Mouse (Mus musculus): ENCODE results near the gene Coro1b.
"Not testable (repeated sequence)": the region's sequence is repeated elsewhere in the genome, so short reads cannot be mapped to it uniquely, and the experiment has no call there.

Gene Coro1b

GRCm38 (mm10) chr19:4120496-4120895 is 27.9 kb upstream of the Coro1b start:
- DNase-seq (ENCODE audit: low spot score in 2 of 2) = no peak

- DNase-seq (ENCODE audit: low spot score in 2 of 2) = peak; percentile 98 to 99
Observed at GRCm38 (mm10) chr19:4121097-4121805, 27.2 kb upstream of the Coro1b start.

GRCm38 (mm10) chr19:4121896-4122295 is 26.5 kb upstream of the Coro1b start:
- DNase-seq (ENCODE audit: low spot score in 2 of 2) = not testable (repeated sequence)

GRCm38 (mm10) chr19:4122411-4123370 is 25.7 kb upstream of the Coro1b start:
- no peak for DNase-seq (ENCODE audit: low spot score in 2 of 2)

- no peak for DNase-seq (ENCODE audit: low spot score in 2 of 2)
Observed at GRCm38 (mm10) chr19:4124432-4124831, 24.0 kb upstream of the Coro1b start.

- DNase-seq (ENCODE audit: low spot score in 2 of 2) = not testable (repeated sequence)
Observed at GRCm38 (mm10) chr19:4125268-4125667, 23.2 kb upstream of the Coro1b start.

GRCm38 (mm10) chr19:4125741-4126696 is 22.4 kb upstream of the Coro1b start, which contains the start of gene Aip:
Gene Aip (minus strand): TSS chr19:4125858.
- peak; percentile 98 to 99 for DNase-seq (ENCODE audit: low spot score in 2 of 2)

GRCm38 (mm10) chr19:4126759-4127495 is 21.5 kb upstream of the Coro1b start:
- DNase-seq (ENCODE audit: low spot score in 2 of 2) = no peak

- DNase-seq (ENCODE audit: low spot score in 2 of 2) = no peak
Observed at GRCm38 (mm10) chr19:4129462-4129861, 19.0 kb upstream of the Coro1b start.

- no peak for DNase-seq (ENCODE audit: low spot score in 2 of 2)
Observed at GRCm38 (mm10) chr19:4130106-4130505, 18.3 kb upstream of the Coro1b start.

- DNase-seq (ENCODE audit: low spot score in 2 of 2) = no peak
Observed at GRCm38 (mm10) chr19:4131075-4131474, 17.3 kb upstream of the Coro1b start.

GRCm38 (mm10) chr19:4131768-4132167 is 16.7 kb upstream of the Coro1b start:
- DNase-seq (ENCODE audit: low spot score in 2 of 2) = no peak

GRCm38 (mm10) chr19:4134354-4134753 is 14.1 kb upstream of the Coro1b start:
- no peak for DNase-seq (ENCODE audit: low spot score in 2 of 2)

GRCm38 (mm10) chr19:4135229-4135962 is 13.0 kb upstream of the Coro1b start:
- not testable (repeated sequence) for DNase-seq (ENCODE audit: low spot score in 2 of 2)

GRCm38 (mm10) chr19:4135963-4136345 is 12.5 kb upstream of the Coro1b start:
- DNase-seq (ENCODE audit: low spot score in 2 of 2) = not testable (repeated sequence)

- DNase-seq (ENCODE audit: low spot score in 2 of 2) = no peak
Observed at GRCm38 (mm10) chr19:4136463-4136862, 12.0 kb upstream of the Coro1b start.

GRCm38 (mm10) chr19:4137913-4138312 is 10.5 kb upstream of the Coro1b start:
- DNase-seq (ENCODE audit: low spot score in 2 of 2) = no peak

GRCm38 (mm10) chr19:4139446-4139845 is 9.0 kb upstream of the Coro1b start, which contains the start of gene Gpr152:
Gene Gpr152 (plus strand): TSS chr19:4139787.
- DNase-seq (ENCODE audit: low spot score in 2 of 2) = no peak

GRCm38 (mm10) chr19:4140147-4140546 is 8.3 kb upstream of the Coro1b start:
- DNase-seq (ENCODE audit: low spot score in 2 of 2) = no peak

All from thymus, postnatal 10 days (tissue).